Mouse (Mus musculus): ENCODE data around the gene Wdr13. TPM values are rescaled to one million over a fixed set of nuclear protein-coding genes. Genes with fewer than 3 reads are reported as not detected.

Gene Wdr13
- polyA plus RNA-seq, 1 experiment from 2014 or later: 38.6 TPM

- Histone ChIP-seq H3K4me3 (replicated peaks) (no peak overlapping the region), H3K27ac (no peak overlapping the region), H3K27me3 (no peaks in the 10 kb centered on the region), H3K9me3 (no peaks in the 10 kb centered on the region), H3K36me3 (replicated peaks) (peaks cover 31% of the 10 kb centered on the region), H3K4me2 (no peak overlapping the region), H3K4me1 (peaks cover 13% of the 10 kb centered on the region), H3K9ac (no peak overlapping the region)
- no peak for ATAC-seq (ENCODE audit: low FRiP score)
- 90% methylated on average over 7 of the region's 7 CpGs for WGBS
Measured at GRCm38 (mm10) chrX:8142948-8143347, 10.3 kb upstream of the Wdr13 start.

GRCm38 (mm10) chrX:8141058-8141457 is 8.4 kb upstream of the Wdr13 start:
- 83% methylated on average over 3 of the region's 3 CpGs for WGBS
- peaks cover 31% of the 10 kb centered on the region for H3K36me3 ChIP-seq (replicated peaks)
- ATAC-seq (ENCODE audit: low FRiP score): no peak

GRCm38 (mm10) chrX:8140446-8140845 is 7.8 kb upstream of the Wdr13 start:
- WGBS: 84% methylated on average over 2 of the region's 2 CpGs
- H3K27ac ChIP-seq: no peak overlapping the region

More at GRCm38 (mm10) chrX:8141058-8141457, 8.4 kb upstream of the Wdr13 start:
- Histone ChIP-seq H3K27me3 (no peaks in the 10 kb centered on the region), H3K27ac (no peak overlapping the region), H3K9ac (no peak overlapping the region), H3K9me3 (no peaks in the 10 kb centered on the region), H3K4me2 (no peak overlapping the region), H3K4me3 (replicated peaks) (no peak overlapping the region), H3K4me1 (peaks cover 13% of the 10 kb centered on the region)

GRCm38 (mm10) chrX:8139480-8139879 is 6.8 kb upstream of the Wdr13 start:
- Histone ChIP-seq H3K27ac (no peak overlapping the region), H3K4me3 (replicated peaks) (no peak overlapping the region), H3K4me2 (no peak overlapping the region), H3K36me3 (replicated peaks) (peaks cover 31% of the 10 kb centered on the region), H3K4me1 (peaks cover 13% of the 10 kb centered on the region), H3K27me3 (no peaks in the 10 kb centered on the region), H3K9ac (no peak overlapping the region), H3K9me3 (no peaks in the 10 kb centered on the region)
- no peak for ATAC-seq (ENCODE audit: low FRiP score)
- WGBS: 67% methylated on average over 1 of the region's 1 CpGs

More at GRCm38 (mm10) chrX:8140446-8140845, 7.8 kb upstream of the Wdr13 start:
- Histone ChIP-seq H3K9me3 (no peaks in the 10 kb centered on the region), H3K9ac (no peak overlapping the region), H3K36me3 (replicated peaks) (peaks cover 31% of the 10 kb centered on the region), H3K27me3 (no peaks in the 10 kb centered on the region), H3K4me2 (no peak overlapping the region), H3K4me1 (peaks cover 13% of the 10 kb centered on the region), H3K4me3 (replicated peaks) (no peak overlapping the region)
- no peak for ATAC-seq (ENCODE audit: low FRiP score)

DNA sequence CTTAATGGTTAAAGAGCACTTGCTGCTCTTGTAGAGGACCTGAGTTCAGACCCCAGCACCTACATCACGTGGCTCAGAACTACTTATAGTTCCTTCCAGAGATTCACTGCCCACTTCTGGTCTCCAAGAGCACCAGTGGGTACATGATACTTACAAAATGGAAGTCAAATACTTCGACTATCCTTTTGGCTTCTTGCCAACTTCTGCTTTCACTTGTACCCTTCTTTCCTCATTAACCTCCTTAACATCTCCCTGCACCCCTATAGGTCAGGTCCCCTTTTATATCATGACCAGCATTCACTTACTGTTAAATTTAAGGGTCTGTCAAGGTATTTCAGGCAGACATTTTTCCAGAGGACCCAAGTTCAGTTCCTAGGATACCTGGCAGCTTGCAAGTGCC is 3.2 kb upstream of the Wdr13 start:
- H3K9me3 ChIP-seq: no peaks in the 10 kb centered on the region
- ATAC-seq (ENCODE audit: low FRiP score): no peak
- peaks cover 8% of the 10 kb centered on the region for H3K36me3 ChIP-seq (replicated peaks)
- H3K27ac ChIP-seq: no peak overlapping the region
- 57% methylated on average over 2 of the region's 2 CpGs for WGBS
- no peak overlapping the region for H3K4me3 ChIP-seq (replicated peaks)
- no peak overlapping the region for H3K9ac ChIP-seq
- H3K4me2 ChIP-seq: no peak overlapping the region
- H3K27me3 ChIP-seq: no peaks in the 10 kb centered on the region
- no peaks in the 10 kb centered on the region for H3K4me1 ChIP-seq

DNA sequence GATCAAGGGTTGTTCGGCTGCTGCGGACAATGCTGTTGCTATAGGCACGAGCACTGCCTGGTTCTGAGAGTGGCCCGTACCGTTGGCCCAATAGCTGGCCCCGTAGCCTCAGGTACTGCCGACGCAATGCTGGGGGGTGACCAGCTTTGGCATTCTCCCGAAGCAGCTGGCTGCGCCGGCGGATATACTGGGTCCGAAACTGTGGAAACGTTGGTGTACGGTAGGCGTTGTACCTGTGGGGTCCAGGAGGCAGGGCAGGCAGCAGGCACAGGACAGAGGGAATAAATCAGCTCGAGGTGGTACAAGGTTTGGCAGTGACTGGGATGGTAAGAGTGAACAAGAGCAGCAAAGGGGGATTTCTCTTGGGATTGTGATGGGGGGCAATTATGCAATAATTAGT is 1.3 kb downstream of the Wdr13 start:
- WGBS: 91% methylated on average over 17 of the region's 17 CpGs
- Histone ChIP-seq H3K36me3 (replicated peaks) (no peaks in the 10 kb centered on the region; the same call in none of the 2 replicates), H3K27me3 (no peaks in the 10 kb centered on the region), H3K4me3 (replicated peaks) (peak overlapping the region; percentile 49), H3K4me1 (no peaks in the 10 kb centered on the region), H3K27ac (0 out of 2 replicates have a peak overlapping the region, but pooled peaks have one; percentile 95), H3K9me3 (no peaks in the 10 kb centered on the region), H3K9ac (no peak overlapping the region), H3K4me2 (peak overlapping the region; percentile 56)
- ATAC-seq (ENCODE audit: low FRiP score): no peak

- WGBS: 80% methylated on average over 7 of the region's 7 CpGs
- Histone ChIP-seq H3K4me3 (replicated peaks) (no peak overlapping the region), H3K4me2 (no peak overlapping the region), H3K9ac (no peak overlapping the region), H3K4me1 (no peaks in the 10 kb centered on the region), H3K27ac (no peak overlapping the region), H3K27me3 (no peaks in the 10 kb centered on the region), H3K9me3 (no peaks in the 10 kb centered on the region), H3K36me3 (replicated peaks) (peaks cover 13% of the 10 kb centered on the region)
- ATAC-seq (ENCODE audit: low FRiP score): no peak
Measured at GRCm38 (mm10) chrX:8125235-8125634, 7.5 kb downstream of the Wdr13 start.

DNA sequence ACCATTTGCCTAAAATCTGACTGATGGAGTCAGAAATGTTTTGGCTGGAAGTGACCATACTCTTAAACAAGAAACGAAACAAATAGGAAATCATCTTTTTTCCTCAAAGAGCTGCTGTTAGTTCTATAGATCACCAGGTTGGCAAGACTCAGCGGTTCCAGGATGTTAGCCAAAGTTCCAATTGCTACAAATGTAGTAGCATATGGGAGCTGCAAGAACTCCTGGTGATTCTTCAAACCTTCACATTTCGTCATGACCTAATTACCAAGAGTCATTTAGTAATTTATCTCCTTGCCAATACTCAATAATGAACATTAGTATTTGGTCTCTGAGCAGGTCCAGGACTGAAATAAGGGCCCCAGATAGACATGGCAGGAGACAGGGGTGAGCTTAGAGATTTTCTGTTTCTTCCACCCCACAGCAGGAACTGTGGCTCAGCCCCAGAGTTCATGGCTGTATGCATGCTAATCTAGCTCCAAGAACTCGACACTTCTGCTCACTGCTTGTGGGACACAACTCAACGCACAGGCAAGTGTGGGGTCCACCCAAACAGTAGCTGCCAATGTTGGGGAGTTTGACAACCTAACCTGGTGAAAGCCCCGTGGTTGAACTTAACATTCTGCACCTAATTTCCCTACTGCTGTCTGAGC is 8.7 kb downstream of the Wdr13 start:
- Histone ChIP-seq H3K9me3 (no peaks in the 10 kb centered on the region), H3K4me1 (no peaks in the 10 kb centered on the region), H3K4me3 (replicated peaks) (no peak overlapping the region), H3K27ac (no peak overlapping the region), H3K4me2 (no peak overlapping the region), H3K9ac (no peak overlapping the region), H3K36me3 (replicated peaks) (peaks cover 13% of the 10 kb centered on the region), H3K27me3 (no peaks in the 10 kb centered on the region)
- no peak for ATAC-seq (ENCODE audit: low FRiP score)
- 91% methylated on average over 6 of the region's 6 CpGs for WGBS

DNA sequence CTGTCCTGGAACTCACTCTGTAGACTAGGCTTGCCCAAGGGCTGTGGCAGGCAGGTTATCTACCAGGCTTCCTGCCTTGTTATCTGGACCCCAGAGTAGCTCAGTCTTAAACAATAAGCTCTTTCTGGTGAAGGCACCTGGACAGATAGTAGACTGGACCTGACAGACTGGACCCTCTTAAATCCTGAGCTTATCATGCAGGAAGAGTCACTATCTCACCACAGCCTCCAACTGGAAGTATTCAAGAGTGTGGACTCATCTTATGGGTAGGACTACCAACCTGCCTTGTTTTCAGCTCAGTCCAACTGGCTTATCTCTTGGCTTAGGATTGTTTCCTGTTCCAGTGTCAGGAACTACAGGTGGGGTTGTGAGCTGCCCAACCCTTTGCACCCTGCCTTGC is 15.4 kb downstream of the Wdr13 start:
- Histone ChIP-seq H3K27ac (no peak overlapping the region), H3K9me3 (no peaks in the 10 kb centered on the region), H3K4me3 (replicated peaks) (no peak overlapping the region), H3K4me2 (no peak overlapping the region), H3K9ac (no peak overlapping the region), H3K36me3 (replicated peaks) (no peaks in the 10 kb centered on the region), H3K4me1 (no peaks in the 10 kb centered on the region), H3K27me3 (no peaks in the 10 kb centered on the region)
- ATAC-seq (ENCODE audit: low FRiP score): no peak

DNA sequence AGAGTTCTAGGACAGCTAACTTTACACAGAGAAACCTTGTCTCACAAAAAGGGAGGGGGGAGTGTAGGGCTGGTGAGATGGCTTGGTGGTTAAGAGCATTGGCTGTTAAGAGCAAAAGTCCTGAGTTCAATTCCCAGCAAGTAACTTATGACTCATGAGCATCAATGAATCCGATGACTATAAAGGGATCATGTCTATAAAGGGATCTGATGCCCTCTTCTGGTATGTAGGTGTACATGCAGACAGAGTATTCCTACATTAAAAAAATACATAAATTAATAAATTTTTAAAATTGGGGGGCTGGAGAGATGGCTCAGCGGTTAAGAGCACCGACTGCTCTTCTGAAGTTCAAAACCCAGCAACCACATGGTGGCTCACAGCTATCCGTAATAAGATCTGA is 17.4 kb downstream of the Wdr13 start:
- ATAC-seq (ENCODE audit: low FRiP score): no peak

DNA sequence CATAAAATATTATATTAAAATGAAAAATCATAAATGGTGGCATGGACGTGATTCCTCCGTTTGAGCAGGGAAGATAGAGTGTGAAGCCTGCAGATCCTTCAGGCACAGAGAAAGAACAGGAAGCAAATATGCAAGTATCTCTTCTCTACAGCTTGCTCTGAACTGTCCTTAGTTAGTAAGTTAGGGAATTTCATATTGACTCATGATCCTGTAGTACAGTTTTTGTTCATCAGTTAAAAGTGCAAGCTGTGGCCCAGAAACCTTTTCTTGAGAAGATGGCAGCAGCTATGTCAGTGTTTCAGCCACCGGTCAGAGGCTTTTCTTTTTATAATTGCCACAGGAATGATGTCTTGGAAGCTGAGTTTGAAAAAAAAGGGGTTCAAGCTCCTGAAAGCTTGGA is 27.7 kb downstream of the Wdr13 start:
- Histone ChIP-seq H3K36me3 (replicated peaks) (no peaks in the 10 kb centered on the region), H3K9me3 (no peaks in the 10 kb centered on the region), H3K27me3 (no peaks in the 10 kb centered on the region), H3K27ac (no peak overlapping the region), H3K9ac (no peak overlapping the region), H3K4me3 (replicated peaks) (no peak overlapping the region), H3K4me1 (peaks cover 10% of the 10 kb centered on the region), H3K4me2 (no peak overlapping the region)
- 96% methylated on average over 3 of the region's 3 CpGs for WGBS
- no peak for ATAC-seq (ENCODE audit: low FRiP score)

More for the DNA sequence above, 17.4 kb downstream of the Wdr13 start:
- Histone ChIP-seq H3K4me2 (no peak overlapping the region), H3K4me1 (no peaks in the 10 kb centered on the region), H3K9ac (no peak overlapping the region), H3K9me3 (no peaks in the 10 kb centered on the region), H3K27ac (no peak overlapping the region), H3K4me3 (replicated peaks) (no peak overlapping the region), H3K27me3 (no peaks in the 10 kb centered on the region), H3K36me3 (replicated peaks) (no peaks in the 10 kb centered on the region)
- WGBS: 79% methylated on average over 4 of the region's 4 CpGs

DNA sequence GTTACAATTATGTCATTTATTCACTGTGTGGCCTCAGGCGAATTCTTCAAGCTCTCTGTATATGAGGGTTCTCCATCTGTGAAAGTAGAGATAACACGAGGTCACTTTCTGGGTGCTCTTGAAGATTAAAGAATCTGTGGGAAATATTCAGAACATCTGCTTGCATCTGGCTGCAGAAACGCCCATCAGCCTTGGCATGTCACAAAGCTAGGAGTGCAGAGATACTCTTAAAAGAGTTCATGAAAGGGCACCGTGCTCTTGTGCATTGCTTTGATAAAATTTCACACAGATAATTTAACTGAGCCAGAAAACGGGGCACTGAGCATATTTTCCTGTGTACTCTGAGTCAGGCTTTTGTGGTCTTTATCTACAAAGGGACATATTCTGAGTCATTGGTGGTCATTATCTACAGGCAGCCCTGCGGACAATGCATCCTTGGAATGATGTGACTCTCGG is 30.5 kb downstream of the Wdr13 start:
- no peak overlapping the region for H3K4me2 ChIP-seq
- H3K4me3 ChIP-seq (replicated peaks): no peak overlapping the region
- H3K9ac ChIP-seq: no peak overlapping the region
- no peak overlapping the region for H3K27ac ChIP-seq
- 64% methylated on average over 7 of the region's 7 CpGs for WGBS
- H3K36me3 ChIP-seq (replicated peaks): no peaks in the 10 kb centered on the region
- H3K9me3 ChIP-seq: no peaks in the 10 kb centered on the region
- peaks cover 10% of the 10 kb centered on the region for H3K4me1 ChIP-seq
- H3K27me3 ChIP-seq: no peaks in the 10 kb centered on the region
- ATAC-seq (ENCODE audit: low FRiP score): no peak

DNA sequence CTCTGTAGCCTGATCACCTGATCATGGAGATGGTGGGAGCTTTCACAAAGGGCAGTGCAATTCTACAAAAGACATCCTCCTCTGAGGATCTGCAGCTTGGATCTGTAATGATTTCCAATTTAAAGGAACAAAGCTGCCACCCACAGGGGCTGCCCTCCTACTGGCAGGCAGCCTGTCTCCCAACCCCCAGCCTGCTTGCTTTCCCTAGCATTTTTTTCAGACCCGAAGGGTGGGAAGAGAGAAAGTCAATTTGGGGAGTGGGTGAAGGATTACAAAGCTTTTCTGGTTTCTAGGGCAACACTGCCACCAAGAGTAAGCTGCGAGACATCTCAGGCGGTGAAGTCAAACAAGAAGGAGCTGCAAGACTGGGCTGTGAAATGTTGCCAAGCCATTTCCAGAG is 31.7 kb downstream of the Wdr13 start:
- no peak overlapping the region for H3K9ac ChIP-seq
- WGBS: 19% methylated on average over 3 of the region's 3 CpGs
- peak; percentile 33 for ATAC-seq (ENCODE audit: low FRiP score)

More for the DNA sequence above, 31.7 kb downstream of the Wdr13 start:
- Histone ChIP-seq H3K27me3 (no peaks in the 10 kb centered on the region), H3K4me3 (replicated peaks) (no peak overlapping the region), H3K27ac (peak overlapping the region; percentile 83), H3K4me2 (no peak overlapping the region), H3K9me3 (no peaks in the 10 kb centered on the region), H3K4me1 (peaks cover 10% of the 10 kb centered on the region), H3K36me3 (replicated peaks) (no peaks in the 10 kb centered on the region)
